Mouse (Mus musculus) liver, adult 2 months (tissue): Measurements from ENCODE around the gene Hist1h3i. TPM values are rescaled to one million over a fixed set of nuclear protein-coding genes. Genes with fewer than 3 reads are reported as not detected.
"Not testable (repeated sequence)": the region's sequence is repeated elsewhere in the genome, so short reads cannot be mapped to it uniquely, and the experiment has no call there.

Experiments
- DNase-seq: peaks from one replicate; pipeline ENCODE4 v3.0.0-alpha.2; 2011; ENCODE audit warnings: low read depth, low spot score; ENCODE audit errors: extremely low read depth
- H3K27ac ChIP-seq: fragments of 200-500 bp; replicated peaks from 2 replicates; pipeline ENCODE4 v1.5.1; 2012; ENCODE audit warnings: low read depth, mild to moderate bottlenecking, control low read depth, inconsistent platforms, low read length; ENCODE audit not compliant: insufficient read depth
- H3K27me3 ChIP-seq: fragments of 200-500 bp; 2 replicates; pipeline ENCODE4 v1.6.1; 2012; ENCODE audit warnings: mild to moderate bottlenecking, moderate library complexity, low read length, inconsistent platforms; ENCODE audit not compliant: control insufficient read depth, insufficient read depth
- H3K36me3 ChIP-seq: fragments of 200-500 bp; 2 replicates; pipeline ENCODE4 v1.6.1; 2012; ENCODE audit warnings: low read length, inconsistent platforms; ENCODE audit not compliant: control insufficient read depth, insufficient read depth
- H3K4me1 ChIP-seq: fragments of 200-500 bp; 2 replicates; pipeline ENCODE4 v1.6.1; 2011; ENCODE audit warnings: low read length; ENCODE audit not compliant: control insufficient read depth, insufficient read depth
- H3K4me3 ChIP-seq: fragments of 200-500 bp; 2 replicates; pipeline ENCODE4 v1.5.1; 2011; ENCODE audit warnings: low read depth, mild to moderate bottlenecking, control low read depth, low read length, moderate library complexity; ENCODE audit not compliant: insufficient read depth
- H3K79me2 ChIP-seq: fragments of 200-500 bp; 2 replicates; pipeline ENCODE4 v1.6.1; 2012; ENCODE audit warnings: inconsistent platforms, mild to moderate bottlenecking, low read length, moderate library complexity; ENCODE audit not compliant: control insufficient read depth, insufficient read depth
- H3K9ac ChIP-seq: fragments of 200-500 bp; 2 replicates; pipeline ENCODE4 v1.6.1; 2012; ENCODE audit warnings: low read depth, mild to moderate bottlenecking, control low read depth, inconsistent platforms, low read length
- CTCF ChIP-seq: fragments of 200-500 bp; IDR thresholded peaks from 2 replicates; pipeline ENCODE4 v1.5.1; 2011; ENCODE audit warnings: low read depth, low read length, control low read depth
- POLR2A ChIP-seq: fragments of 200-500 bp; IDR thresholded peaks from 2 replicates; pipeline ENCODE4 v1.6.1; 2011; ENCODE audit warnings: low read length, control low read depth; ENCODE audit not compliant: insufficient read depth; ENCODE audit errors: extremely low read depth
- WGBS: fragments of 180-500 bp; shearing (Covaris S2); methylation state at CpG from one replicate; pipeline ENCODE4 v1.1.7; 2018; 5-methylcytosine and 5-hydroxymethylcytosine counted together
- polyA plus RNA-seq: library from polyadenylated mRNA; depleted of rRNA; stranded (reverse); fragments of >200 nt; gene quantifications from 2 replicates; pipeline ENCODE4 v1.2.3, GENCODE M21; 2012
- total RNA-seq: library from RNA; depleted of rRNA; stranded (reverse); fragments of >200 nt; gene quantifications from 2 replicates; pipeline ENCODE4 v1.2.3, GENCODE M21; 2014

Hist1h3i gene
- total and polyA plus RNA-seq, 2 experiments = 4.1 to 26.6 TPM

GRCm38 (mm10) chr13:21752356-21752755 lies 30.8 kb downstream of the Hist1h3i start:
- Histone ChIP-seq H3K79me2 (no peaks in the 10 kb centered on the region; the same call in 1 of the 2 replicates), H3K36me3 (no peaks in the 10 kb centered on the region; the same call in 1 of the 2 replicates), H3K9ac (no peak overlapping the region), H3K4me3 (no peak overlapping the region), H3K27ac (no peak overlapping the region), H3K27me3 (no peaks in the 10 kb centered on the region), H3K4me1 (peaks cover 7% of the 10 kb centered on the region)
- 60% methylated on average over 3 of the region's 3 CpGs for WGBS
- TF ChIP-seq CTCF (no peak), POLR2A (no peak)
- no peak for DNase-seq

GRCm38 (mm10) chr13:21751827-21752226 lies 31.3 kb downstream of the Hist1h3i start:
- H3K79me2 ChIP-seq = no peaks in the 10 kb centered on the region; the same call in 1 of the 2 replicates
- TF ChIP-seq POLR2A (no peak), CTCF (no peak)
- H3K4me1 ChIP-seq = peaks cover 7% of the 10 kb centered on the region
- no peak overlapping the region for H3K4me3 ChIP-seq
- no peak overlapping the region for H3K9ac ChIP-seq
- H3K27me3 ChIP-seq = no peaks in the 10 kb centered on the region
- DNase-seq = no peak
- H3K27ac ChIP-seq = no peak overlapping the region
- peaks cover 2% of the 10 kb centered on the region; the same call in 1 of the 2 replicates for H3K36me3 ChIP-seq
- 89% methylated on average over 3 of the region's 3 CpGs for WGBS

DNA sequence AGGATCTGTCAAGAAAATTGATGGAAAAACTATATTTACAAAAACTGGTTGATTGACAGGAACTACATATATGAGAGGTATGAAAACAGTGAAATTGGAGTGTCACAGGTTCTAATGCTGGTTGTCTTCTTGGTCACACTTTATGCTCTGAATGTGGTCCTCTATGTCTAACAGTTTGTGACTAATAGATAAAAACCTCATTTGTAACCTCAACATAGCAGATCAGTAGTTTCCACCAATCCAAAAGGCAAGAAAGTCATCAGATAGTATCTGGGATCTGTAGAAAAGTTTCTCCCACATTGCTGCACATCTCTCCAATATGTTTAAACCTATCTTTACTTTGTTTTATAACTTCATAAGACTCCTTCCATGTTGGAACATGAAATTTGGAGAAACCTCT lies 31.8 kb downstream of the Hist1h3i start:
- H3K4me3 ChIP-seq = no peak overlapping the region

DNA sequence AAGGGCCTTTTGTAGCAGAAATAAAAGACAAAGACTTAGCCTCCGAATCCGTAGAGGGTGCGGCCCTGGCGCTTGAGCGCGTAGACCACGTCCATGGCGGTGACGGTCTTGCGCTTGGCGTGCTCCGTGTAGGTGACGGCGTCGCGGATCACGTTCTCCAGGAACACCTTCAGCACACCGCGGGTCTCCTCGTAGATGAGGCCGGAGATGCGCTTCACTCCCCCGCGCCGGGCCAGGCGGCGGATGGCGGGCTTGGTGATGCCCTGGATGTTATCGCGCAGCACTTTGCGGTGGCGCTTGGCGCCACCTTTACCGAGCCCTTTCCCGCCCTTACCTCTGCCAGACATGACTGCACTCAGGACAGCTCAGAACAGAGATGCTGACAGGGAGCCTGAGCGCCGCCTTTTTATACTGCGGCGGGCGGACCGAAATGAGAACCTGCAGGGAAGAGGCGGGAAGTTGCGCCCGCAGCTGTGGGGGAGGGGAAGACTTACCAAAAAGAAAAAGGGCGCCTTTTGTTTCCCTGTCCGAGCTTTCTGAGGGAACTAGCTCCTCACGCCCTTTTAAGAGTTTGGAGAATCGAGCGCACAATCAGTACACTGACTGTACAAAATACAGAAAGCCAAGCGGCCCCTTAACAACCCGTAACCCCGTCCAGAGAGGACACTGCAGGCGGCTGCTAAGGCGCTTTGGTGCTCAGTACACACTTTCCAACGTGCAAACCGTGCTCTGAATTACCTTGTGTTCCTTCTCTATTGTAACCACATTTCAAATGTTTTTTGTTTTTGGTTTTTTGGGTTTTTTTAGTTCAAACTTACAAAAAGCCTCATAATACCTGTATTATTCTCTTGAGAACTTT lies 32.8 kb downstream of the Hist1h3i start, which contains the start of gene Hist1h4k:
Gene Hist1h4k (minus strand): TSS at position 347 of the 859 bp plus-strand sequence.
- DNase-seq = peak; percentile 29
- H3K27me3 ChIP-seq, H3K27ac ChIP-seq, H3K79me2 ChIP-seq, H3K36me3 ChIP-seq, H3K4me1 ChIP-seq: not testable (repeated sequence)
- H3K9ac ChIP-seq = peak within 1 kb of the TSS; percentile 50
- TF ChIP-seq POLR2A = peak; percentile 64; the same call in 1 of the 2 replicates
- peak within 1 kb of the TSS; percentile 55 for H3K4me3 ChIP-seq
- WGBS = under 1% methylated on average over 51 of the region's 56 CpGs

More for the DNA sequence above, 31.8 kb downstream of the Hist1h3i start:
- TF ChIP-seq POLR2A = no peak
- TF ChIP-seq CTCF = no peak
- no peaks in the 10 kb centered on the region; the same call in 1 of the 2 replicates for H3K79me2 ChIP-seq
- no peaks in the 10 kb centered on the region for H3K27me3 ChIP-seq
- DNase-seq = no peak
- peaks cover 2% of the 10 kb centered on the region; the same call in 1 of the 2 replicates for H3K36me3 ChIP-seq
- H3K4me1 ChIP-seq = peaks cover 7% of the 10 kb centered on the region
- no peak overlapping the region for H3K27ac ChIP-seq
- H3K9ac ChIP-seq = no peak overlapping the region

DNA sequence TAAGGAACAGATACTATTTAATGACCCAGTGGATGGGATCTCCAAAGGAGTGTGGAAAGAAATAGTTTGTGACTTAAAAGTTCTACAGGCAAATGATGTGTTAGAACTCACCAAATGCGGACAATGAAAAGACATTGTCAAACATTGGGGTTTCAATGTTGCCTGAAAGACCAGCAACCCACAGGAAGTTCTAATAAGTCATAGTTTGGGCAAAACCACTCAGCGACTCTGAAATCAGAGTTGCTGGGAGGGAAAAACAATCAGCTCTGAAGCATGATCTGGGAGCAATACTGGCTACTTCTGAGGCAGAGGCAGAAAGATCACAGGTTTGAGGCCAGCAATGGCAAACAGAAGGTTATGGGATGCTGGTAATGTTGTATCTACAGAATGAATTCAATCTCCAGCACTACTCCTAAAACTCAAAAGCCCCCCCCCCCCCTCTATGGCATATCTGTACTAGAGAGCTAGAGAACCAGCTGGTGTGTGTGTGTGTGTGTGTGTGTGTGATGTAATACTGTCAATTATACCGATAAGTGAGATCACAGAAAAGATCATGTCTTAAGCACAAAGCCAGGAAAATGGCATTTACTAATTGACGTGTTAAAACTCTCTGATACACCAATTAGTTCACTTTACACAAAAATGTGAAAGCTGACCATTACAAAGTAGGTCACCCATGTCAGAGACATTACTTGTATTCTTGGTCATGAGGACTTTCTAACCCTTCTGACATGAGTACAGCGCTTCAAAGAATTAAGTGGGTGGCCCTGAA lies 33.6 kb downstream of the Hist1h3i start:
- Histone ChIP-seq H3K36me3 (peaks cover 2% of the 10 kb centered on the region; the same call in 1 of the 2 replicates), H3K4me3 (peak overlapping the region; percentile 55), H3K27me3 (no peaks in the 10 kb centered on the region), H3K9ac (peak overlapping the region; percentile 28), H3K79me2 (no peaks in the 10 kb centered on the region; the same call in 1 of the 2 replicates), H3K27ac (no peak overlapping the region), H3K4me1 (peaks cover 6% of the 10 kb centered on the region)
- TF ChIP-seq CTCF (no peak), POLR2A (no peak)
- 13% methylated on average over 5 of the region's 5 CpGs for WGBS
- DNase-seq = no peak
